Mouse (Mus musculus): ENCODE data around the gene Ticrr. TPM values are rescaled to one million over a fixed set of nuclear protein-coding genes. Genes with fewer than 3 reads are reported as not detected.

Gene Ticrr
- total RNA-seq, 2 experiments from 2014 or later, result 0.12 to 0.23 TPM

DNA sequence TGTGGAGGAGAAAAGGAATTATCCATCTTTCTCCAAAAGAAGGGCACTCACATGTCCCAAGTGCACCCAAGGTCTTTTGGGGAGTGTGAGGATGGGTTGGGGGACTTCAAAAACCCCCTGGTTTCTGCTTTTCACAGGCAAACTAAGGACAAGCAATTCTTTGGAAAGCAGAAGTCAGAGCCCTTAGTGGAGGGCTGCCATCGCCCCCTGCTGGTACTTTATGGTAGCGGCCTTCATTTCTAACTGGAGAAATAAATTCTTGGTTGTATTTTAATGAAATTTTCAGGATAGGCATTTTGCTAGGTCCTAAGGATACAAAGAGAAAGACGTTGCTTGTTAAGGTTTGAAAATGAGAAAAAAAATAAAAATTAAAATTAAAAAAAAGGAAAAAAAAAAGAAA lies 11.0 kb upstream of the Ticrr start:
- Histone ChIP-seq H3K4me3 (no peak overlapping the region), H3K27ac (no peak overlapping the region)
- DNase-seq (ENCODE audit: low spot score in 2 of 2), result peak; percentile 24 to 77
- TF ChIP-seq CTCF (conservative IDR thresholded peaks at IDR 0.05), result peak; percentile 97

DNA sequence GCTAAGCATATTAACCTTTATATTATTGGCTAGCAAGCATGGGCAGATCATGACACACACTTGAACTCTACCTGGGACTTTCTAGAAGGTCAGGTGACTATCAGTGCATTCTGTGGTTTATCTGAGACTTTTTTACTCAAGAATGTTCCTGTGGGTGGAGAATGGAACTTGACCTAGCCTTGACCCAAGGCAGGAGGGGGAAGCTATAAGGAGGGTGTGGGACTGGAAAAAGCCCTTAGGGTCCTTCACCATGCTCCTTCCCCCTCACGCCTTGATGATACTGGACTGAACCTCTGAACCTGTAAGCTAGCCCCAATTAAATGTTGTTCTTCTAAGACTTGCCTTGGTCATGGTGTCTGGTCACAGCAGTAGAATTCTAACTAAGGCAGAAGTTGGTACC lies 5.8 kb upstream of the Ticrr start:
- no peak for DNase-seq (ENCODE audit: low spot score in 2 of 2)
- Histone ChIP-seq H3K4me3 (no peak overlapping the region), H3K27ac (no peak overlapping the region)
- no peak for TF ChIP-seq CTCF (conservative IDR thresholded peaks at IDR 0.05)

- H3K27ac ChIP-seq, result no peak overlapping the region
- TF ChIP-seq CTCF (conservative IDR thresholded peaks at IDR 0.05), result no peak
- H3K4me3 ChIP-seq, result no peak overlapping the region
- DNase-seq (ENCODE audit: low spot score in 2 of 2), result no peak
These were observed 5.4 kb upstream of the Ticrr start for GRCm38 (mm10) chr7:79654586-79654985.

DNA sequence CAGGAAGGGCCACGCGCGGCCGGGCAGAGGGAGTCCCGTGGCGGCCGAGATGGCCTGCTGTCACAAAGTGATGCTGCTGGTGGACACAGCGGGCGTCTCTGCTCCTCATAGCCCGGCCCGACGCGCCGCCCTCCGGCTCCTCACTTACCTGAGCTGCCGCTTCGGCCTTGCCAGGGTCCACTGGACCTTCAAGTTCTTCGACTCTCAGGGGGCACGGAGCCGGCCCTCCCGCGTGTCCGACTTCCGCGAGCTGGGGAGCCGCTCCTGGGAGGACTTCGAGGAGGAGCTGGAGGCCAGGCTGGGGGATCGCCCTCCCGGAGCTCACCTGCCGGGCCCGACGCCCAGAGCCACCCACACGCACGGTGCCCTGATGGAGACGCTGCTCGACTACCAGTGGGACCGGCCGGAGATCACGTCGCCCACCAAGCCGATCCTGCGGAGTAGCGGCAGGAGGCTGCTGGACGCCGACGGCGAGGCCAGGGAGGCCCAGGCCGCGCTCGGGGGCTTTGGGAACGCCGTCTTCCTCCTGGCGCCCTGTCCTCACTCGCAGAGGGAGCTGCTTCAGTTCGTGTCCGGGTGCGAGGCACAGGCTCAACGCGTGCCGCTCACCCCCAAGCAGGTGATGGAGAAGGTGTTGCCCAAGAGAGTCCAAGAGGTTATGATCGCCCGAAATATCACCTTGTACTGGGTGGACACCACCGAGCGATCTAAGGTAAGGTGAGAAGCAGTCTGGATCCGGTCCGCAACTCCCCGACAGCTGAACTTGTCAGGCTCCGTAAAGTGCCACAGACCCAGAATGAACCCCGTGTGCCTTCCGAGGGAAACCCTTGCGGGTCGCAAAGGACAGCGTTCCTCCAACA lies 525 bp downstream of the Ticrr start:
- TF ChIP-seq CTCF (conservative IDR thresholded peaks at IDR 0.05), result no peak
- Histone ChIP-seq H3K4me3 (peak overlapping the region; percentile 71), H3K27ac (no peak overlapping the region)
- DNase-seq (ENCODE audit: low spot score in 2 of 2), result no peak

- Histone ChIP-seq H3K27ac (no peak overlapping the region), H3K4me3 (no peak overlapping the region)
- TF ChIP-seq CTCF (conservative IDR thresholded peaks at IDR 0.05), result no peak
- DNase-seq (ENCODE audit: low spot score in 2 of 2), result no peak
These were observed 1.4 kb downstream of the Ticrr start for GRCm38 (mm10) chr7:79661253-79661890.

DNA sequence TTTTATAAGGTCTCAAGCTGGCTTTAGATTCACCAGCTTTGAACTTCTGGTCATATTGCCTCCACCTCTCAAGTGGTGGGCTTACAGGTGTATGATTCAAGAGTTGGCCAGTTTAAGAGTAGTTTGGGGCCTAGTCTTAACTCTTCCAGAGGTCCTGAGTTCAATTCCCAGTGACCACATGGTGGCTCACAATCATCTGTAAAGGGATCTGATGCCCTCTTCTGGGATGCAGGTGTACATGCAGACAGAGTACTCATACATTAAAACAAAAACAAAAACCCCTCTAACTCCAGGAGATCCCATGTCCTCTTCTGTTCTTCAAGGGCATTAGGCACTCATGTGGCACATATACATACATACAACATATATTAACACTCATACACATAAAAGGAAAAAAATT lies 6.7 kb downstream of the Ticrr start:
- Histone ChIP-seq H3K27ac (no peak overlapping the region), H3K4me3 (no peak overlapping the region)
- TF ChIP-seq CTCF (conservative IDR thresholded peaks at IDR 0.05), result peak; percentile 35
- no peak for DNase-seq (ENCODE audit: low spot score in 2 of 2)

DNA sequence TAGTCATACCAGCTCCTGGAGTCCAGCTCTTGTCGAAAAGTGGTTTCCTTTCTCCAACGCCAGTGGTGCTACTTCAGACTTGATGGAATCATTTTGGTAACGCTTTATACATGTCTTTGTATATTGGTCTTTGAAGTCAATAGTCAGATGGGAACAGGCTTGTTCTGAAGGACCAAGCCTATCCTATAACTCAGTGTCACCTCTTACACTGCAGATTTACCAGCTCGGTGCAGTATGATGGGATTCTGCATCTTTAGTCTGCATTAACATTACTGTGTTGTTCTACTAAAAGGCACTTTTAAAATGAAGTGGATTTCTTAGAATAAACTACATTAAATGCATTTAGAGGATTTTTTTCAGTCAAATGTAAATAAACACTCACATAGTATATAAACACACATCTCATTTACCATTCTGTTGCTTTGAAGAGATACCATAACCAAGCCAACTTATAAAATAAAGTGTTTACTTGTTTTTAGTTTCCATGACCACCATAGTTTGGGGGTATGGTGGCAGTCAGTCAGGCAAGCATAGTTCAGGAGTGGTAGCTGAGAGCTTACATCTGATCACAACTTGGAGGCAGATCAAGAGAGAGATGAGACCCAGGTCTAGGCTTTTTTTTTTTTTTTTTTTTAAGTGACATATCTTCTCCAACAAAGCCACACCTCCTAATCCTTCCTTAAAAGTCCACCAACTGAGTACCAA lies 11.1 kb downstream of the Ticrr start:
- Histone ChIP-seq H3K27ac (no peak overlapping the region), H3K4me3 (no peak overlapping the region)
- no peak for DNase-seq (ENCODE audit: low spot score in 2 of 2)
- TF ChIP-seq CTCF (conservative IDR thresholded peaks at IDR 0.05), result no peak

DNA sequence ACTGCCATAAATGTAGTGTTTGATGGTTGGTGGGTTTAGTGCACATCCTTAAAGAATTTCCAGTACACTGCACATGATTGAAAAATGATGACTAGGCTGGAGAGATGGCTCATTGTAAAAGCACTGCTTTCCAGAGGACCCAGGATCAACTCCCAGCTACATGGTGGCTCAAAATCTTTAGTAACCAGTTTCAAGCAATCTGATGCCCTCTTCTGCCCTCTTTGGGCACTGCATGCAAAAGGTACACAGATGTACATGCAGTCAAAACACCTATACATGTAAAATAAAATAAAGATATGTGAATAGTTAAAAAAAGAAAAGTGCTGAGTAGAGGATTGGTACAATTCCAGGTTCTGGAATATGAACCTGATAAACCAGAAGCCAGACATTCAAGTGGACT lies 19.2 kb downstream of the Ticrr start:
- H3K27ac ChIP-seq, result no peak overlapping the region
- no peak overlapping the region for H3K4me3 ChIP-seq
- no peak for DNase-seq (ENCODE audit: low spot score in 2 of 2)
- TF ChIP-seq CTCF (conservative IDR thresholded peaks at IDR 0.05), result peak; percentile 64

- Histone ChIP-seq H3K27ac (no peak overlapping the region), H3K4me3 (no peak overlapping the region)
- TF ChIP-seq CTCF (conservative IDR thresholded peaks at IDR 0.05), result no peak
- DNase-seq (ENCODE audit: low spot score in 2 of 2), result no peak
These were observed 20.2 kb downstream of the Ticrr start for GRCm38 (mm10) chr7:79680231-79680630.

- no peak for DNase-seq (ENCODE audit: low spot score in 2 of 2)
- no peak overlapping the region for H3K27ac ChIP-seq
- H3K4me3 ChIP-seq, result no peak overlapping the region
- no peak for TF ChIP-seq CTCF (conservative IDR thresholded peaks at IDR 0.05)
These were observed 36.5 kb downstream of the Ticrr start for GRCm38 (mm10) chr7:79696495-79696894.

DNA sequence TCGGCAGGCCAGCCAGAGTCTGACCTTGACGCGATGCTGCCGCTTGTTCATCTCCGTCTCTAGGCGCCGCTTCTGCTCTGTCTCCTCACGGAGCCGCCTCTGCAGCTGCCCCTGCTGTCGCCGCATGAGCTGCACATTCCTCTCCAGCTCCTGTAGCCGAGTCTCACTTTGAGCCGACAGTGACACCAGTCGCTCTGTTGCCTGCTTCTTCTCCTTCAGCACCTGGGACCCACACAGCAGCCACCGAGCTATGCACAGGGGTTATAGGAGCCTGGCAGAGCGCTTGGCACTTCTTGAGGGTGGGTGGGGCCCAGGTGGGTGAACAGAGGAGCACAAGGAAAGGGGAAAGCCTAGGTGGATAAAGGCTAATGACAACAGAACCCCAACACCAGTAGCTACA lies 42.8 kb downstream of the Ticrr start:
- DNase-seq (ENCODE audit: low spot score in 2 of 2), result no peak
- Histone ChIP-seq H3K27ac (peak overlapping the region; percentile 32; the same call in 1 of the 2 replicates), H3K4me3 (no peak overlapping the region)
- no peak for TF ChIP-seq CTCF (conservative IDR thresholded peaks at IDR 0.05)

DNA sequence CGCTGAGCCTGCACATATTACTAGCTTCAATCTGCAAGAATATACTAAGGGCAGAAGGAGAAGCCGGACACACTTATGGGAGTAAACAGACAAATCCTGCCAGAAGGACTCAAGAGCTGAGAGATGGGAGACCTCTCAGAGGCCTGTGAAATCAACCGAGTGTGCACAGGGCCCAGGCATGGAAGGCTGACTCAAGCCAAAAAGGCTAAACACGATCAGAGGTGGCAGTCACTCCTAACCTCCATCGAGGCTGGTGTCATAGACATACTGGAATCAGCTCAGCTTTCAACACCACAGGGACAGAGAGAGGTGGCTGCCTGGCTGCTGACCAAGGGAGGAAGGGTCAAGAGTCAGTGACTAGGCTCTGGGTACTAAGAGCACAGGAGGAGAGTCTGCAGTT lies 45.2 kb downstream of the Ticrr start:
- Histone ChIP-seq H3K4me3 (no peak overlapping the region), H3K27ac (no peak overlapping the region)
- no peak for TF ChIP-seq CTCF (conservative IDR thresholded peaks at IDR 0.05)
- no peak for DNase-seq (ENCODE audit: low spot score in 2 of 2)

DNA sequence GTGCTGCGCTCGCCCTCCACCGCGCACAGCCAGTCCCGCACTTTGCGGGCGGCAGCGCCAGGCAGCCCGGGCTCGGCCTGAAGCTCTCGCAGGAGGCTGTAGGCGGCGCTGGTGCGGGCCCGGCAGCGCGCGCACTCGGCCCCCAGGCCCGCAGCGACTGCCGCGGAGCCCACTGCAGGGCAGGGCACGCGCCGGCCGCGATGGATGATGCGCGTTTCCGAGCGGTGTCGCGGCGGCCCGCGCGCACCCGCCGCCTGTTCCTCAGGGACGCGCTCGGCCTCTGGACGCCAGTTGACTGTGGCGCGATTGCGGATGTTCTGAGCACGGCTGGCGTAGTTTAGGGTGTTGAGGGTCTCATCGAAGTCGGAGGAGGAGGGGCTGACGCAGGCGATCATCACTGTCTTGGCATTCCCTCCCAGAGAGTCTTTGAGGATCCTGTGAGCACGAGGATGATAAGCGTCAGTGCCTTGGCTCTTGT lies 50.2 kb downstream of the Ticrr start:
- H3K4me3 ChIP-seq, result peak overlapping the region; percentile 56
- peak; percentile 78 for TF ChIP-seq CTCF (conservative IDR thresholded peaks at IDR 0.05)
- H3K27ac ChIP-seq, result peak overlapping the region; percentile 68
- DNase-seq (ENCODE audit: low spot score in 2 of 2), result peak in 1 of 2 experiments; percentile 66

All from layer of hippocampus, adult 2 months (tissue).